8 mouse cellular contexts compared by ENCODE assay signal in the genomic region with DNA sequence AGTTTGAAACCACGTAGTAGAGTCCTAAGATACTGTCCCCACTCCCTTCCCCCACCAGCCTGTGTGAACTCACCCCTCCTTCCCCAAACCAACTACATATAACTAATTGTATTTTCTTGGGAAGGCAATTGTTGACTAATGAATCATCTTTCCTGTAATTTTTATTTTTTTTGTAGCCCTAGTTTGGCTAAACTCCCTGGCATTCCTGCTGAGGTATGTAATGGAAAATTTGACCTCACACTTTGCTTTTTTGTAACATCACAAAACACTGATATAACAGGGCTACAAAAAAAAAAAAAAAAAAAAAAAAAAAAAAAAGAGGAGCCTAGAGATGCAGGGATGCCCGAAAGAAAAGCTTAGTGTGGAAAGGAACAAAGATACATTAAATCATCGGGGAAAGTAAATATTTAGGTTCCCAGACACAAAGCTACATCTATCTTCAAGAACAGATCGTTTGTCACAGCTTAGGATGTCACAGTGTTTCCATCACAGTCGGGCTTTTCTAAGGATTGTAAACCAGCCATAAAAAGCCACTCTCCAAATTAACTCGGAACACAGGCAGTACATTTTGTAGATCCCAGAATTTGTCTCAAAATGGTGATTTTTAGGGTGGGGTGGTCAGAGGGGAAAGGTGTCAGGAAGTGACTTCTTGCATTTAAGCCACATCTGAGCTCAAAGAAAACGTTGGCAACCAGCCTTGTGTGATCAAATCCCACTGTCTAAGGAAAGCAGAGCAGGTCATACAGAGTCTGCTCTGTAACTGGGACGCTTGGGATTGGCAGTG.
A peak's percentile ranks its signal among the peaks of the same experiment; 100 is the strongest.
DNase-seq lines count a peak whose midpoint lies in the region; ATAC-seq and TF ChIP-seq lines count a peak whose summit lies in the region.
"Had no signal": no experiment of that assay in that cellular context is flagged by ENCODE, and none has a peak within 500 bp of the region (broad histone marks: within the 10 kb centered on the region; RNA-seq: fewer than 3 reads in every experiment).

No protein-coding gene starts in this region.

- no peaks in the 10 kb centered on the region for H3K79me2 ChIP-seq in CH12.LX (replicated peaks; ENCODE audit: control insufficient read depth, extremely low read depth, insufficient read depth, poor library complexity, severe bottlenecking)

- no peak for TF ChIP-seq RAD21 in CH12.LX (IDR thresholded peaks at IDR 0.05; ENCODE audit: low read depth, low read length)

- TF ChIP-seq EP300 in CH12.LX (IDR thresholded peaks at IDR 0.05; ENCODE audit: low read length): no peak

- TF ChIP-seq POLR2A in CH12.LX (IDR thresholded peaks at IDR 0.05; ENCODE audit: low read depth, low read length): no peak

- peaks cover 17 to 47% of the 10 kb centered on the region in 2 experiments for H3K4me1 ChIP-seq in CH12.LX (ENCODE audit: control insufficient read depth in 1 of 2, insufficient read depth in 2 of 2)
- peaks cover 14% of the 10 kb centered on the region for H3K4me1 ChIP-seq in brown adipose tissue, adult 24 weeks (ENCODE audit: control insufficient read depth, insufficient read depth, insufficient read length, low read length)
- peaks cover 27% of the 10 kb centered on the region for H3K4me1 ChIP-seq in lung, embryonic 16.5 days (replicated peaks; ENCODE audit: control insufficient read depth, insufficient read depth, low read length)

- 16% methylated on average over 8 of the region's 8 CpGs for WGBS in lung, embryonic 16.5 days

- no peaks in the 10 kb centered on the region for H3K27me3 ChIP-seq in CH12.LX (replicated peaks)
- no peaks in the 10 kb centered on the region for H3K27me3 ChIP-seq in lung, embryonic 16.5 days (ENCODE audit: control insufficient read depth, insufficient read depth, low read depth, low read length)

- no peaks in the 10 kb centered on the region for H3K9me3 ChIP-seq in CH12.LX (replicated peaks; ENCODE audit: low read length)
- H3K9me3 ChIP-seq in lung, embryonic 16.5 days (ENCODE audit: control insufficient read depth, low read length): no peaks in the 10 kb centered on the region

- no peak overlapping the region for H3K4me2 ChIP-seq in CH12.LX (ENCODE audit: insufficient read depth, low read depth, poor library complexity, severe bottlenecking)
- no peak overlapping the region for H3K4me2 ChIP-seq in lung, embryonic 16.5 days (ENCODE audit: low read depth, low read length)
- H3K4me2 ChIP-seq: hindbrain, embryonic 14.5 days had no signal

- no peak overlapping the region for H3K27ac ChIP-seq in CH12.LX (ENCODE audit: insufficient read depth, low read depth)
- peak overlapping the region; percentile 94 for H3K27ac ChIP-seq in brown adipose tissue, adult 24 weeks (replicated peaks; ENCODE audit: low read depth, low read length)
- peak overlapping the region; percentile 73 for H3K27ac ChIP-seq in lung, embryonic 16.5 days (ENCODE audit: low read length)
- H3K27ac ChIP-seq: hindbrain, embryonic 14.5 days had no signal

- in situ Hi-C loops in CH12.LX (cut with MboI; ENCODE audit: low pct_ligation_motif_present, low pct_unique_long_range_greater_than_20kb, low sequenced_read_pairs): no loop called here

- peak; percentile 72 for ATAC-seq in lung, embryonic 16.5 days (ENCODE audit: low read depth)

- dilution Hi-C loops in CH12.LX (cut with MboI; ENCODE audit: extremely low pct_ligation_motif_present, extremely low pct_unique_long_range_greater_than_20kb, low sequenced_read_pairs): no loop called here

- H3K36me3 ChIP-seq in CH12.LX (replicated peaks in 1 of 2; ENCODE audit: control insufficient read depth in 1 of 2, insufficient read depth in 1 of 2, low read length in 1 of 2): peaks cover 0 to 2% of the 10 kb centered on the region in 2 experiments
- H3K36me3 ChIP-seq in lung, embryonic 16.5 days (ENCODE audit: control insufficient read depth, insufficient read depth, low read length): no peaks in the 10 kb centered on the region

- no peak for DNase-seq in CH12.LX (ENCODE audit: extremely low read depth)
- peak; percentile 62 for DNase-seq in heart, postnatal 4 days
- no peak for DNase-seq in urinary bladder, adult 2 months (ENCODE audit: low spot score)
- no peak for DNase-seq in testis, postnatal 10 days (ENCODE audit: low spot score)
- DNase-seq in gastrocnemius, postnatal 4 days (ENCODE audit: low spot score in 2 of 2): no peak

- H3K9ac ChIP-seq in CH12.LX (ENCODE audit: insufficient read depth, low read depth): no peak overlapping the region
- no peak overlapping the region for H3K9ac ChIP-seq in lung, embryonic 16.5 days (ENCODE audit: low read length)
- H3K9ac ChIP-seq: hindbrain, embryonic 14.5 days had no signal

- TF ChIP-seq CTCF in CH12.LX (conservative IDR thresholded peaks at IDR 0.05 in 1 of 2, IDR thresholded peaks at IDR 0.05 in 1 of 2; ENCODE audit: low read depth in 2 of 2, low read length in 2 of 2): no peak

- no peak overlapping the region for H3K4me3 ChIP-seq in CH12.LX (replicated peaks in 1 of 3; ENCODE audit: low read depth in 2 of 3, low read length in 2 of 3, poor library complexity in 1 of 3)
- H3K4me3 ChIP-seq in brown adipose tissue, adult 24 weeks (ENCODE audit: insufficient read depth, low read depth, low read length): no peak overlapping the region
- no peak overlapping the region for H3K4me3 ChIP-seq in lung, embryonic 16.5 days (ENCODE audit: low read length)

TF ChIP-seq in CH12.LX, 34 proteins besides CTCF, POLR2A, EP300 and RAD21:
- TF ChIP-seq JUND (conservative IDR thresholded peaks at IDR 0.05; ENCODE audit: low read depth, low read length) (peak; percentile 49; the same call in 1 of the 2 replicates), SMC3 (IDR thresholded peaks at IDR 0.05; ENCODE audit: low read depth, low read length) (no peak), JUN (IDR thresholded peaks at IDR 0.05; ENCODE audit: insufficient read depth, low read depth, low read length) (peak; percentile 56), TBP (conservative IDR thresholded peaks at IDR 0.05; ENCODE audit: low read depth, low read length) (no peak), BHLHE40 (IDR thresholded peaks at IDR 0.05; ENCODE audit: low read depth, low read length) (no peak), ZKSCAN1 (IDR thresholded peaks at IDR 0.05; ENCODE audit: borderline replicate concordance, low read depth, low read length) (no peak), NRF1 (IDR thresholded peaks at IDR 0.05; ENCODE audit: low read depth, low read length) (no peak), IRF4 (IDR thresholded peaks at IDR 0.05; ENCODE audit: low read depth, low read length) (no peak), NELFE (IDR thresholded peaks at IDR 0.05; ENCODE audit: low read depth, low read length) (no peak), MAX (IDR thresholded peaks at IDR 0.05; ENCODE audit: low read length) (no peak), UBTF (IDR thresholded peaks at IDR 0.05; ENCODE audit: low read depth, low read length) (no peak), MAZ (IDR thresholded peaks at IDR 0.05; ENCODE audit: low read depth, low read length) (no peak), ZNF384 (IDR thresholded peaks at IDR 0.05; ENCODE audit: low read depth, low read length) (peak; percentile 86), MAFK (IDR thresholded peaks at IDR 0.05; ENCODE audit: insufficient replicate concordance, low read length) (no peak)
